Mouse (Mus musculus) adrenal gland, postnatal 14 days (tissue): ENCODE data around the gene Bpifa5. TPM values are rescaled to one million over a fixed set of nuclear protein-coding genes. Genes with fewer than 3 reads are reported as not detected.
A peak's percentile ranks its signal among the peaks of the same experiment; 100 is the strongest.
"Not testable (repeated sequence)": the region's sequence is repeated elsewhere in the genome, so short reads cannot be mapped to it uniquely, and the experiment has no call there.

ENCODE experiments used
- DNase-seq: peaks from one replicate; pipeline ENCODE4 v3.0.0; 2021; ENCODE audit warnings: mixed read lengths
- long read RNA-seq, 2 experiments: library from polyadenylated mRNA; stranded (forward); transcript quantifications; one replicate each; pipeline ENCODE4 v2.0.0; 2021
- total RNA-seq: library from RNA; stranded (reverse); gene quantifications from 2 replicates; pipeline ENCODE4 v1.2.3, GENCODE M21; 2021

Gene Bpifa5
- not detected in 2 replicates for total RNA-seq
- long read RNA-seq, experiment 1: 0 reads
- long read RNA-seq, experiment 2: 0 reads

DNA sequence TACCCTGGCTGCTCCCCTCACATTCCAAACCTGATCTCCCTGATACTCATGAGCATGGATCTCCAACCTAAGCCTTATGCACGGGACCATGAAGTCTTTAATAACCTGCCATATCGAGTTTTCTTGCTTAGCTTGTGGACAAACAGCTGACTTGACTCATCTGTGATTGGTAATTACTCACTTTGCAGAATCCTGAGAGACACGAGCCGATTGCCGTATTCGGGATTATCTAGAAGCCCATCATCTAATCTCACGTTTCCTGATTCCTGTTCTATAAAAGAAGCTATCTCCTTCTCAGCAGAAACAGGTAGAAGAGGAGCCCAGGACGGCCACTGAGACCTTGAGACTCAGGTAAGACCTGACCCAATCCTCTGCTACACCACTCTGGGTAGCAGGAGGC is at the start of gene Bpifa5:
TSS of gene Bpifa5 (plus strand) at position 301 of the 400 bp plus-strand sequence.
- DNase-seq: no peak

GRCm38 (mm10) chr2:154117381-154117780 is 45.0 kb upstream of the Bpifa5 start:
- DNase-seq: no peak

DNA sequence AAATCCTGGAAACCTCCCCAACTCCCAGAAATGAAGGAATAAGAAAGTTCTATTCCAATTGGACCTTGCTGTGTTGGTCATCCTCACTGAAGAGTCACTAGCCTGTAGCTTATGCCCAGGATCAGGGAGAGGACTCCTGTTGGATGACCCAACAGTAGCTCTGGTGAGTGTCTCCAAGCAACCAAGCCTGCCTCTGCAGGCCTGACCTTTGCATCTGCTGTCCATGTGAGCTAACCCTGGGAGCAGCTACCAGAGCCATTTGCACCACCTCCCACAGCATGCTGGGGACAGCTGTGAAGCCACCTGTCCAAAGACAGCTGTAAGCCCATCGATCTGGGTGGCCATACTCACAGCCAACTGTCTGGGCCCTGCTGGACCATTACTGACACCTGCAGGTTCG is 32.3 kb upstream of the Bpifa5 start, which contains the start of gene Bpifa3:
TSS of gene Bpifa3 (plus strand) at position 217 of the 400 bp plus-strand sequence.
- no peak for DNase-seq

- DNase-seq: no peak
These were observed 19.8 kb upstream of the Bpifa5 start, which contains the start of gene Bpifa1 for GRCm38 (mm10) chr2:154142580-154142979. Bpifa1 (plus strand) TSS chr2:154142880.

- DNase-seq: no peak
These were observed 18.7 kb upstream of the Bpifa5 start for GRCm38 (mm10) chr2:154143735-154144134.

DNA sequence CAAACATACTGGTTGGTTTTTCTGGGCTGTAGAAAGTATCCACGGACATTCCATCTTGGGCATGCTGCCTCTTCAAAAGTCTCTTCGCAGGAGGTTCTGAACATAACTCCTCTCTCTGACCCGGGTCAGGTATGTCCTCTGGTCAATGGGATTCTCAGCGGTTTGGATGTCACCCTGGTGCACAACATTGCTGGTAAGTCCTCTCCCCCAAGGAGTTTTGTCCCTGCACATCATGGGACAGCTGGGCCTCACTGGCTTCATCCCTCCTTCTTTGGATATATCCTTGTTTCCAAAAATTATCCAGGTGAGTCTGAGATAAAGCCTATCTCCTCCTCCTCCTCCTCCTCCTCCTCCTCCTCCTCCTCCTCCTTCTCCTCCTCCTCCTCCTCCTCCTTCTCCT is 14.9 kb upstream of the Bpifa5 start:
- no peak for DNase-seq

GRCm38 (mm10) chr2:154158433-154158832 is 4.0 kb upstream of the Bpifa5 start:
- DNase-seq: peak; percentile 70

DNA sequence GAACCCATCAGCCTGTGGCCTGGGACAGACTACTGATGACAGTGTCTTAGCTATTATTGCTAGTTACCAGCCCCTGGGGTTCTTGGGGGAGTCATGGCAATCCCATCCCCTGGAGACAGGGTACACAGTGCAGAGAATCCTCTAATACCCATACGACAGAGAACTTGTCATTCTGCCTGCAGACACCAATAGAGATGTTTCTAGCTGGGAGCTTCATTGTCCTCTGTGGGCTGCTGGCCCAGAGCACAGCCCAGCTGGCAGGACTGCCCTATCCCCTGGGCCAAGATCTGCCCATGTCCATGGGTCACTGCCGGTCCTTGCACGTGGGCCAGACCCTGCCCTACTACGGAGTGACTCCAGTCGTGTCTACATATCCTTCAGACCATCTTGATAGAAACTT is 899 bp downstream of the Bpifa5 start:
- DNase-seq: no peak

GRCm38 (mm10) chr2:154169172-154169571 is 6.8 kb downstream of the Bpifa5 start:
- DNase-seq: no peak

DNA sequence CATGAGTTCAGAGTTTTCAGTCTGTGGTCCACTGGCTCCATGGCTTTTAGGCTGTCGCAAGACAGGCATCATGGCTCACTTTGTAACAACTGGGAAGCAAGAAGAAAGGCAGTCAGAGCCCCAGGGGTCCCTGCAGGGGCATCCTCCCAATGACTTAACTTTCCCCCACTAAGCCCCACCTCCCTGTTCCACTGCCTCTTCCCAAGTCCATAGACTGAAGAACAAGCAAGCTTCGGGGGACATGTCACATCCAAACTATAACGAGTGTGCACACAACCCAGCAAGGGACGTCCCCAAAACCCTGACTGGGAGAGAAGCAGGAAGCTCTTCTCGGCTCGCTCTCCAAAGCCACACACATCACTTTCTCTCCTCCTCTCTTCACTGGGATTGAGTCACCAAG is 9.2 kb downstream of the Bpifa5 start:
- DNase-seq: no peak

- peak; percentile 52 for DNase-seq
These were observed 10.9 kb downstream of the Bpifa5 start for GRCm38 (mm10) chr2:154173313-154173712.

- DNase-seq: not testable (repeated sequence)
These were observed 19.5 kb downstream of the Bpifa5 start for GRCm38 (mm10) chr2:154181900-154182299.

- not testable (repeated sequence) for DNase-seq
These were observed 20.7 kb downstream of the Bpifa5 start for GRCm38 (mm10) chr2:154183061-154183460.

GRCm38 (mm10) chr2:154185319-154185718 is 22.9 kb downstream of the Bpifa5 start:
- DNase-seq: no peak

DNA sequence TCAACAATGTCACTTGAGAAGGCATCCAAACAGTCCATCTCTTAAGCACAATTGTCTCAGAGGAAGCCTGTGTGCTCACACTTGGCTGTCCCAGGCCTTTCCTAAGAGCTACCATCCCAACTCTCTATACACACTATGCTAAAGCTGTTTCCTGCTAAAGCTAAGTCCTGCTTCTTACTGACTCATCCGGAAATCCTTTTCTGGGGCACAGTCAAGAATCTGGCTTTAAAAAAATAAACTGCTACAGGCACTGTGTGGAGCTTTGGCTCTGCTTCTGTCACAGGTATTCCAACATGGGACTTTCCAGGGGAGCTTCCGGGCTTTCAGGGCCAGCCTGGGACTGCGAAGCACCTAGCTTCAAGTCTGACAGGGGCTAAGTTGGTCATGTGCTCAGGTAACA is 23.3 kb downstream of the Bpifa5 start:
- no peak for DNase-seq

DNA sequence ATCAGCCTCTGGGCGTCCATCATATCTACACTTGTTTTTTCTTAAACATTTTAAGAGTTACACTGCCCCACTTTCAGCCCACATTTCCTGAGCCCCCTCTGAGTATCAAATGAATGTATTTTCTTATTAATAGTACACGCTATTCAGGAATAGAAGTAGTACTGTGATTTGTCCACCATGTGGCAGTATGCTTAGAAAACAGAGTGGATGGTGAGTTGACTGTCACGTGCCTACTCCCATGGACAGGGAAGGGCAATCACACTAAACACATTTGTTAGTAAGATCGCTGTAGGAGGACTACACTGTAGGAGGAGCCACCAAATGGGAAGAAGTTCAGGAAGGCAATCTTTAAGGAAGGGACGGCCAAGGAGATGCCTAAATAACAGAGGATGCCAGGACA is 25.1 kb downstream of the Bpifa5 start:
- peak; percentile 21 for DNase-seq

GRCm38 (mm10) chr2:154189877-154190434 is 27.5 kb downstream of the Bpifa5 start:
- DNase-seq: no peak

GRCm38 (mm10) chr2:154190546-154191258 is 28.3 kb downstream of the Bpifa5 start, which contains the start of gene Bpifb1:
Bpifb1 (plus strand) TSS chr2:154190818.
- no peak for DNase-seq

DNA sequence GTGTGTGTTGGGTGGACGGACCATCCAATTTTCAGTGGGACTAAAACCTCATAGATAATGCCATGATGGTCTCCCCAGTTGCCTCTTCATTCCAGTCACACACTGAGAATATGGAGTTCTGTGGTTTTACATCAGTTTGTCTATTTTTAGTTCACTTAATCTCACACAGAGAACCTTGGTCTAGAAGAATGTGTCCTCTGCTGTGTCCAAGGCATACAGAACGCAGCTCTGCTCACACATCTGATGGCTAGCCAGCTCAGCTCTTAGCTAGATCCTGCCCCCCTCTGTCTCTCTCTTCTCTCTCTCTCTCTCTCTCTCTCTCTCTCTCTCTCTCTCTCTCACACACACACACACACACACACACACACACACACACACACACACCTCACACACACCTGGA is 29.7 kb downstream of the Bpifa5 start:
- DNase-seq: no peak

DNA sequence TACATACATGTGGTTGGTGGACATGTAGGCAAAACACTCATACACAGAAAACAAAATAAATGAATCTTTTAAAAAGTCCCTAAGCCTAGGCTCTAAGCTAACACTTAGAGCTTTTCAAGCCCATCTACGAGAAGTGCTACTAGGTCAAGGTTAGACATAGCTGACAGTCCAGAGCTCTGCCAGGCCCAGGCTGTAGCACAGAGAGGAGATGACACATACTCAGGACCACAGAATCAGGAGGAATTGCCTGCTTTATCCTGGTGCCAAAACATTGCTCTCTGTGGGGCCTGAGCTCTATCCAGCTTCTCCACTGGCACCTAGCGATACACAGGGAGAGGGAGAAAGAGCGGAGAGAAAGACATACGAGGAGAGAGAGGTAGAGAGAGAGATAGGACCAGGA is 30.7 kb downstream of the Bpifa5 start:
- DNase-seq: no peak

DNA sequence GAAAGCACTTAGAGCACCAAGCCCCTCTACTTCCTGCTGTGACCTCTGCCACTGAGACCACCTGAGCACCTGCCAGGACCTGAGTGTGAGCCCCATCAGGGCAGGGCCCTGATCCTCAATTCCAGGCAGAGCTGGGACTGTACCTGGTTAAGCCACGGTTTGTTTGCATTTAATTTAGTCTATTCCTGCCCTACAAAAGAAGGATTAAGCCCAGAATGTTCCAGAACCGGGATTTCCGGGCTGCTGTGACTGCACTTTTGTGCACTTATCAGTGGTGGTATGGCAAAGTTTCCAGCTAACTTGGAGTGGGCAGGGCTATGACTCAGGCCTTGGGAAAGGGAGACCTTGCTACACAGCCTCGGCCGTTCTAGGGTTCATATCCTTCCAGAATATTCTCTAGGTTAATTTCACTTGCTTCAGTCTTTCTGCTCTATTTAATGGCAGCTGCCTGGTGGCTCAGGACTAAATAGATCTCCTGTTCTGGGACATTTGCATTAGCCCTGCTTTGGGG is 31.6 kb downstream of the Bpifa5 start:
- DNase-seq: peak; percentile 65

- DNase-seq: peak; percentile 1
These were observed 34.6 kb downstream of the Bpifa5 start for GRCm38 (mm10) chr2:154197036-154197435.

- DNase-seq: no peak
These were observed 42.2 kb downstream of the Bpifa5 start for GRCm38 (mm10) chr2:154204630-154205029.

GRCm38 (mm10) chr2:154206908-154207307 is 44.5 kb downstream of the Bpifa5 start:
- DNase-seq: peak; percentile 73
